Mouse (Mus musculus): ENCODE measurements around the gene Elmo1. TPM values are rescaled to one million over a fixed set of nuclear protein-coding genes. Genes with fewer than 3 reads are reported as not detected.

Gene Elmo1
- total and polyA plus RNA-seq, 3 experiments = 5.2 to 7.6 TPM; not detected in 1

DNA sequence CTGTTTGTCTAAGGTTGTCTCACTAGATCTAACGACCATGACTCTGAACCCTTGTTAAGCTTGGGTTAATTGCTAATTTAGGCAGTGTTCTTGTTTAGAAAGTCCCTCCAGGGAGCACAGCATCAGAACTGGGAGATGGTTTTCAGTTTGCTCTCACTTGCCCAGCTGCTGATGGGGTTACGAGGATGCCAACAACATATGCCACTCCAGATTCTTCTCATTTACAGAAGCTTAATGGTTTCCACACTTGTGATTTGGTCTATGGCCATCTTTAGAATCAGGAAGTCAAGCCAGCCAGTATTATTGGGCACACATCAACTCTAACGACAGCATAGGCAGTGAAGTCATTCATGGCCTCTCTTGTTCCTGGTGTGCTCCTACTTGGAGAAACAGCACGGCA is 427.3 kb downstream of the Elmo1 start:
- no peak for TF ChIP-seq EP300 (IDR thresholded peaks at IDR 0.05; ENCODE audit: low read depth in 1 of 2, low read length in 2 of 2)
- no peak for TF ChIP-seq TAL1 (IDR thresholded peaks at IDR 0.05; ENCODE audit: low read length)
- Histone ChIP-seq H3K4me3 (ENCODE audit: control insufficient read depth in 1 of 2, insufficient read depth in 1 of 2, low read depth in 2 of 2, low read length in 2 of 2) (no peak overlapping the region), H3K4me1 (ENCODE audit: control insufficient read depth in 1 of 2, insufficient read depth in 2 of 2, low read length in 2 of 2) (no peaks in the 10 kb centered on the region), H3K36me3 (ENCODE audit: control insufficient read depth in 1 of 2, insufficient read depth in 2 of 2, low read length in 2 of 2) (no peaks in the 10 kb centered on the region), H3K79me2 (ENCODE audit: control insufficient read depth, insufficient read depth, low read length, poor library complexity) (no peaks in the 10 kb centered on the region), H3K27me3 (ENCODE audit: control insufficient read depth in 1 of 2, insufficient read depth in 2 of 2, low read length in 2 of 2) (no peaks in the 10 kb centered on the region), H3K9ac (ENCODE audit: control insufficient read depth, low read depth, low read length, poor library complexity, severe bottlenecking) (no peak overlapping the region), H3K9me3 (replicated peaks; ENCODE audit: insufficient read depth, low read length) (no peaks in the 10 kb centered on the region), H3K27ac (ENCODE audit: control insufficient read depth, low read depth, low read length) (no peak overlapping the region)
- DNase-seq (ENCODE audit: low read depth, low spot score) = no peak

DNA sequence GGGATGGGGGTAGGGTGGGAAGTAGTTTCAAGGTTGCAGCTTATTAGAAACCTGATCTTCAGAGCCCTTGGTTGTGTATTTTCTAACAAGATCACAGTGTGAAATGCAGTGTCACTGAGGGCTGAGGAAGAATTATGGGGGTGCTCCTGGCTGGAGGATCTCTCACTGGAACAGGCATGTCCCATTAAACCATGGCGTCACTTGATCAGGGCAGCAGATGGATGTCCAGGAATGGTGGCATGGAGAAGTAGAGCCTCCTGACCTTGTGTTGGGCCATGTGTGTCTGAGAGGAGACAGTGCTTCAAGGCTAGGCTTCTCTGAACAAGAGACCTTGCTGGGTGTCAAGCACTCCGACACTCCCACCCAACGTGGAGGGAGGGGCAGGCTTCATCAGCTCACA is 431.1 kb downstream of the Elmo1 start:
- Histone ChIP-seq H3K9me3 (replicated peaks; ENCODE audit: insufficient read depth, low read length) (no peaks in the 10 kb centered on the region), H3K9ac (ENCODE audit: control insufficient read depth, low read depth, low read length, poor library complexity, severe bottlenecking) (no peak overlapping the region), H3K27me3 (ENCODE audit: control insufficient read depth in 1 of 2, insufficient read depth in 2 of 2, low read length in 2 of 2) (no peaks in the 10 kb centered on the region), H3K79me2 (ENCODE audit: control insufficient read depth, insufficient read depth, low read length, poor library complexity) (no peaks in the 10 kb centered on the region), H3K4me1 (ENCODE audit: control insufficient read depth in 1 of 2, insufficient read depth in 2 of 2, low read length in 2 of 2) (no peaks in the 10 kb centered on the region), H3K27ac (ENCODE audit: control insufficient read depth, low read depth, low read length) (no peak overlapping the region), H3K36me3 (ENCODE audit: control insufficient read depth in 1 of 2, insufficient read depth in 2 of 2, low read length in 2 of 2) (no peaks in the 10 kb centered on the region), H3K4me3 (ENCODE audit: control insufficient read depth in 1 of 2, insufficient read depth in 1 of 2, low read depth in 2 of 2, low read length in 2 of 2) (no peak overlapping the region)
- DNase-seq (ENCODE audit: low read depth, low spot score) = no peak
- TF ChIP-seq USF1 (IDR thresholded peaks at IDR 0.05; ENCODE audit: low read depth, low read length) (no peak), KAT2A (conservative IDR thresholded peaks at IDR 0.05; ENCODE audit: low read depth, low read length) (no peak), BHLHE40 (IDR thresholded peaks at IDR 0.05; ENCODE audit: borderline replicate concordance, low read depth, low read length) (no peak), MYC (IDR thresholded peaks at IDR 0.05; ENCODE audit: low read depth, low read length) (no peak), ZNF384 (IDR thresholded peaks at IDR 0.05; ENCODE audit: low read depth, low read length) (no peak), SMC3 (IDR thresholded peaks at IDR 0.05; ENCODE audit: low read depth, low read length) (no peak), ELF1 (IDR thresholded peaks at IDR 0.05; ENCODE audit: low read depth, low read length) (no peak)

DNA sequence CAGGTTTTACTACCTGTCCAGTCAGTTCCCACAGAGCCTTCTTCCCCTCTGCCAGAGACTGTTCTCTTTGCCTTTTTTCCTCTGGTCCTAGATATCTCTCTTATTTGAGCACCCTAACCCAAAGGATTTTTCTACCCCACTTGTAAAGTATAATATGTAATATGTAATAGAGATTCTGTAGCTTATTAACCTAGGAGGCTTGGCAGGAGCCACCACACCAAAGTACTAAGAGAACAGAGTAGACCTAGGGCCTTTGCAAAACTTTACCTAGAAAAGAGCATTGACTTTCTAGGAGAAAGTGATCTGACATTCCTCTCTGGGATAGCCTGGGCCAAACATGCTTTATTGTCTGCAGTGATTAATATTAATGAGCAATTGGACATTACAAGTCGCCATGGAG is 433.3 kb downstream of the Elmo1 start:
- TF ChIP-seq KAT2A (conservative IDR thresholded peaks at IDR 0.05; ENCODE audit: low read depth, low read length) = no peak
- no peak for TF ChIP-seq MXI1 (IDR thresholded peaks at IDR 0.05; ENCODE audit: low read depth, low read length)
- no peak for TF ChIP-seq POLR2AphosphoS2 (IDR thresholded peaks at IDR 0.05; ENCODE audit: low read length)
- no peak for TF ChIP-seq MAX (IDR thresholded peaks at IDR 0.05; ENCODE audit: low read length)
- TF ChIP-seq MAZ (IDR thresholded peaks at IDR 0.05; ENCODE audit: low read depth, low read length) = no peak
- no peak for TF ChIP-seq MEF2A (IDR thresholded peaks at IDR 0.05; ENCODE audit: extremely low read depth, insufficient replicate concordance, low read depth, low read length, poor library complexity, severe bottlenecking)
- TF ChIP-seq CTCF (IDR thresholded peaks at IDR 0.05 in 2 of 3, conservative IDR thresholded peaks at IDR 0.05 in 1 of 3; ENCODE audit: control insufficient read depth in 1 of 3, insufficient read depth in 1 of 3, low read depth in 2 of 3, low read length in 3 of 3, poor library complexity in 1 of 3, severe bottlenecking in 1 of 3) = no peak
- TF ChIP-seq POLR2A (IDR thresholded peaks at IDR 0.05; ENCODE audit: control insufficient read depth in 1 of 2, insufficient read depth in 1 of 2, low read depth in 1 of 2, low read length in 2 of 2, poor library complexity in 1 of 2) = no peak
- TF ChIP-seq ZMIZ1 (IDR thresholded peaks at IDR 0.05; ENCODE audit: low read depth, low read length) = no peak
- TF ChIP-seq BHLHE40 (IDR thresholded peaks at IDR 0.05; ENCODE audit: borderline replicate concordance, low read depth, low read length) = no peak
- TF ChIP-seq RCOR1 (IDR thresholded peaks at IDR 0.05; ENCODE audit: low read depth, low read length) = no peak
- no peak for TF ChIP-seq MAFK (IDR thresholded peaks at IDR 0.05; ENCODE audit: borderline replicate concordance, low read depth, low read length)
- TF ChIP-seq ZC3H11A (IDR thresholded peaks at IDR 0.05; ENCODE audit: low read depth, low read length) = no peak
- no peak for TF ChIP-seq USF1 (IDR thresholded peaks at IDR 0.05; ENCODE audit: low read depth, low read length)
- TF ChIP-seq NRF1 (IDR thresholded peaks at IDR 0.05; ENCODE audit: insufficient read depth, low read depth, low read length, poor library complexity, severe bottlenecking) = no peak
- TF ChIP-seq SIN3A (IDR thresholded peaks at IDR 0.05; ENCODE audit: low read length) = no peak
- H3K27ac ChIP-seq (ENCODE audit: control insufficient read depth, low read depth, low read length) = no peak overlapping the region
- H3K4me1 ChIP-seq (ENCODE audit: control insufficient read depth in 1 of 2, insufficient read depth in 2 of 2, low read length in 2 of 2) = no peaks in the 10 kb centered on the region
- no peak overlapping the region for H3K4me3 ChIP-seq (ENCODE audit: control insufficient read depth in 1 of 2, insufficient read depth in 1 of 2, low read depth in 2 of 2, low read length in 2 of 2)
- no peak for DNase-seq (ENCODE audit: low read depth, low spot score)
- no peaks in the 10 kb centered on the region for H3K36me3 ChIP-seq (ENCODE audit: control insufficient read depth in 1 of 2, insufficient read depth in 2 of 2, low read length in 2 of 2)
- H3K9ac ChIP-seq (ENCODE audit: control insufficient read depth, low read depth, low read length, poor library complexity, severe bottlenecking) = no peak overlapping the region
- H3K9me3 ChIP-seq (replicated peaks; ENCODE audit: insufficient read depth, low read length) = no peaks in the 10 kb centered on the region
- no peaks in the 10 kb centered on the region for H3K27me3 ChIP-seq (ENCODE audit: control insufficient read depth in 1 of 2, insufficient read depth in 2 of 2, low read length in 2 of 2)
- H3K79me2 ChIP-seq (ENCODE audit: control insufficient read depth, insufficient read depth, low read length, poor library complexity) = no peaks in the 10 kb centered on the region
